Mouse (Mus musculus) small intestine, adult 2 months (tissue): Measurements from ENCODE around the gene Psmd13. TPM values are rescaled to one million over a fixed set of nuclear protein-coding genes. Genes with fewer than 3 reads are reported as not detected.
"Not testable (repeated sequence)": the region's sequence is repeated elsewhere in the genome, so short reads cannot be mapped to it uniquely, and the experiment has no call there.

ENCODE experiments used
- H3K27ac ChIP-seq: fragments of 200-500 bp; 2 replicates; pipeline ENCODE4 v1.5.1; 2012; ENCODE audit warnings: low read depth, low read length, control low read depth, inconsistent platforms; ENCODE audit not compliant: insufficient read depth
- H3K27me3 ChIP-seq: fragments of 200-500 bp; 2 replicates; pipeline ENCODE4 v1.6.1; 2012; ENCODE audit warnings: mild to moderate bottlenecking, moderate library complexity, low read length, inconsistent platforms; ENCODE audit not compliant: control insufficient read depth, insufficient read depth
- H3K36me3 ChIP-seq: fragments of 200-500 bp; 2 replicates; pipeline ENCODE4 v1.6.1; 2012; ENCODE audit warnings: mild to moderate bottlenecking, low read length, control low read depth, inconsistent platforms; ENCODE audit not compliant: control insufficient read depth, insufficient read depth
- H3K4me1 ChIP-seq: fragments of 200-500 bp; 2 replicates; pipeline ENCODE4 v1.6.1; 2012; ENCODE audit warnings: low read length, inconsistent platforms, mixed read lengths; ENCODE audit not compliant: control insufficient read depth, insufficient read depth, insufficient read length
- H3K4me3 ChIP-seq: fragments of 200-500 bp; 2 replicates; pipeline ENCODE4 v1.5.1; 2012; ENCODE audit warnings: low read depth, mild to moderate bottlenecking, control low read depth, inconsistent platforms, low read length, moderate library complexity
- CTCF ChIP-seq: fragments of 200-500 bp; IDR thresholded peaks from 2 replicates; pipeline ENCODE4 v1.5.1; 2012; ENCODE audit warnings: low read depth, mild to moderate bottlenecking, control low read depth, inconsistent platforms, low read length, moderate library complexity, mixed read lengths; ENCODE audit not compliant: insufficient replicate concordance, insufficient read length; ENCODE audit errors: extremely low read depth
- POLR2A ChIP-seq: fragments of 200-500 bp; IDR thresholded peaks from 2 replicates; pipeline ENCODE4 v1.6.1; 2012; ENCODE audit warnings: low read depth, mild to moderate bottlenecking, control low read depth, inconsistent platforms, low read length, moderate library complexity
- WGBS: fragments of 180-500 bp; shearing (Covaris S2); methylation state at CpG from one replicate; pipeline ENCODE4 v1.1.7; 2018; 5-methylcytosine and 5-hydroxymethylcytosine counted together
- polyA plus RNA-seq: library from polyadenylated mRNA; depleted of rRNA; stranded (reverse); fragments of >200 nt; gene quantifications from 2 replicates; pipeline ENCODE4 v1.2.3, GENCODE M21; 2012

Gene Psmd13
- polyA plus RNA-seq, 1 experiment = 55.7 TPM

GRCm38 (mm10) chr7:140879355-140879754 is 2.4 kb upstream of the Psmd13 start:
- peaks cover 2% of the 10 kb centered on the region; the same call in 1 of the 2 replicates for H3K4me1 ChIP-seq
- no peak overlapping the region for H3K27ac ChIP-seq
- no peak overlapping the region for H3K4me3 ChIP-seq
- no peaks in the 10 kb centered on the region for H3K27me3 ChIP-seq
- 75% methylated on average over 7 of the region's 7 CpGs for WGBS
- TF ChIP-seq CTCF = no peak
- no peak for TF ChIP-seq POLR2A
- peaks cover 17% of the 10 kb centered on the region for H3K36me3 ChIP-seq

GRCm38 (mm10) chr7:140880419-140880818 is 1.3 kb upstream of the Psmd13 start:
- no peak for TF ChIP-seq POLR2A
- TF ChIP-seq CTCF = no peak
- Histone ChIP-seq H3K36me3 (peaks cover 15% of the 10 kb centered on the region), H3K27ac (no peak overlapping the region), H3K4me3 (no peak overlapping the region), H3K27me3 (no peaks in the 10 kb centered on the region), H3K4me1 (peaks cover 2% of the 10 kb centered on the region; the same call in 1 of the 2 replicates)
- 45% methylated on average over 3 of the region's 3 CpGs for WGBS

GRCm38 (mm10) chr7:140880865-140881515 is 778 bp upstream of the Psmd13 start:
- Histone ChIP-seq H3K27me3 (no peaks in the 10 kb centered on the region), H3K4me3 (peak overlapping the region; percentile 98), H3K36me3 (peaks cover 12% of the 10 kb centered on the region), H3K4me1 (peaks cover 2% of the 10 kb centered on the region; the same call in 1 of the 2 replicates), H3K27ac (0 out of 2 replicates have a peak overlapping the region, but pooled peaks have one; percentile 16)
- TF ChIP-seq POLR2A (no peak), CTCF (no peak)
- WGBS = 4% methylated on average over 8 of the region's 8 CpGs

- peak overlapping the region; percentile 98 for H3K4me3 ChIP-seq
- peaks cover 2% of the 10 kb centered on the region; the same call in 1 of the 2 replicates for H3K4me1 ChIP-seq
- peaks cover 16% of the 10 kb centered on the region for H3K36me3 ChIP-seq
- TF ChIP-seq POLR2A = no peak
- H3K27ac ChIP-seq = 0 out of 2 replicates have a peak overlapping the region, but pooled peaks have one; percentile 4
- no peaks in the 10 kb centered on the region for H3K27me3 ChIP-seq
- under 1% methylated on average over 12 of the region's 12 CpGs for WGBS
Measured at GRCm38 (mm10) chr7:140882469-140882803, 668 bp downstream of the Psmd13 start.

- 95% methylated on average over 16 of the region's 16 CpGs for WGBS
- not testable (repeated sequence) for H3K4me1 ChIP-seq, H3K4me3 ChIP-seq, H3K27ac ChIP-seq, H3K27me3 ChIP-seq
- peaks cover 64% of the 10 kb centered on the region for H3K36me3 ChIP-seq
Measured at GRCm38 (mm10) chr7:140890636-140891035, 8.9 kb downstream of the Psmd13 start.

GRCm38 (mm10) chr7:140894031-140894430 is 12.3 kb downstream of the Psmd13 start:
- Histone ChIP-seq H3K36me3 (peaks cover 61% of the 10 kb centered on the region), H3K27ac (no peak overlapping the region), H3K4me1 (no peaks in the 10 kb centered on the region), H3K4me3 (no peak overlapping the region), H3K27me3 (no peaks in the 10 kb centered on the region)
- no peak for TF ChIP-seq POLR2A
- no peak for TF ChIP-seq CTCF
- 94% methylated on average over 7 of the region's 7 CpGs for WGBS

- Histone ChIP-seq H3K27me3 (no peaks in the 10 kb centered on the region), H3K4me3 (no peak overlapping the region), H3K36me3 (peaks cover 56% of the 10 kb centered on the region), H3K27ac (no peak overlapping the region), H3K4me1 (no peaks in the 10 kb centered on the region)
- WGBS = 85% methylated on average over 3 of the region's 3 CpGs
- no peak for TF ChIP-seq CTCF
- TF ChIP-seq POLR2A = no peak
Measured at GRCm38 (mm10) chr7:140894611-140895010, 12.8 kb downstream of the Psmd13 start.
